Mouse (Mus musculus) erythroblast, adult 5-6 weeks (primary cell): Measurements from ENCODE around the gene Man2a2. TPM values are rescaled to one million over a fixed set of nuclear protein-coding genes. Genes with fewer than 3 reads are reported as not detected.

ENCODE experiments used
- ATAC-seq: replicated peaks from 2 replicates; pipeline ENCODE4 v1.8.0; 2016; ENCODE audit warnings: moderate number of reproducible peaks, mild to moderate bottlenecking, moderate TSS enrichment, inconsistent platforms; ENCODE audit not compliant: poor library complexity, low FRiP score, severe bottlenecking
- total RNA-seq, 2 experiments: library from RNA; stranded (forward) in 1 of 2; stranded (reverse) in 1 of 2; fragments of 150-400 nt in 1 of 2; fragments of 200-764, 138-1000 nt in 1 of 2; gene quantifications; 2 replicates each; pipeline versions ENCODE4 v1.2.3 to v1.2.4; 2015 to 2017; ENCODE audit warnings: low replicate concordance in 2 of 2

The Man2a2 gene
- 3.6 and 7.5 TPM in 2 replicates for total RNA-seq (2015; ENCODE audit: low replicate concordance)
- 4.5 and 6.6 TPM in 2 replicates for total RNA-seq (2017; ENCODE audit: low replicate concordance)

GRCm38 (mm10) chr7:80371041-80371751 lies at the start of gene Man2a2:
Gene Man2a2 (minus strand): TSS chr7:80371375.
- ATAC-seq: no peak

DNA sequence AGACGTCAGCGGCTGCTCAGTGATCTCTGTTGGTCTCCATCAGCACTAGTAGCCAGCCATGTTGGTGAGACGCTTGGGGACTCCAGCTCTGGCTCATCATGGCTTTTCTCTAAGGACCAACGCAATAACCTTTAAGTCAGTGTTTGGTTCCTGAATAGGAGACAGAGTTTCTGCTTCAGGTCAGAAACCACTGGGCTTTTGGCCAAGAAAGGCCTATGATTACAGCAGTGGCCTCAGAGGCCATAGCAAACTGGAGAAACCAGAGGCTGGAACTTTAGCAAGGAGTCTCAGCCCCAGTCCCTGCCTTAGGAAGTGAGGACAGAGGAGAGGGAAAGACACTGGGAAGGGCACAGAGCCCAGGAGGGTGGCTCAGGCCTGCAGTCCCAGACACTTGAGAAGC lies 49.4 kb upstream of the Man2a2 start:
- no peak for ATAC-seq

GRCm38 (mm10) chr7:80419278-80419677 lies 48.1 kb upstream of the Man2a2 start:
- no peak for ATAC-seq

DNA sequence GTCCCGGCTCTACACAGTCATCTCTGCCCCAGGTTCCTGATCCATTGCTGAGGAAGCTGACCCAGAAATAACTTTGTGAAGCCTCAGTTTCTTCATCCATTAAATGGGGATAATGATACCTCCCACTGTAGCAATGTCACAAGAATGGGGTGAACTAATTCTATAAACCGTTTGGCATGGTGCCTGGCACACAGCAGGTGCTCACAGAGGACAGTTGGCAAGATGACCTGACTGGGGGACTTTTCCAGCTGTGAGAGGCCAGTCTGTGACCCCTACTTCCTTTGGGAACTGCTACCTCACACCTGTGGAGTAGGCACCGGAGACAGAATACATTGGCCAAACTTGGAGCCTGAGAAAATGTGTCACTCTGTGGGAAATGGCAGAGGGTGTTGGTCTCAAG lies 46.9 kb upstream of the Man2a2 start:
- ATAC-seq: no peak

- no peak for ATAC-seq
Measured at GRCm38 (mm10) chr7:80417601-80418000, 46.4 kb upstream of the Man2a2 start.

DNA sequence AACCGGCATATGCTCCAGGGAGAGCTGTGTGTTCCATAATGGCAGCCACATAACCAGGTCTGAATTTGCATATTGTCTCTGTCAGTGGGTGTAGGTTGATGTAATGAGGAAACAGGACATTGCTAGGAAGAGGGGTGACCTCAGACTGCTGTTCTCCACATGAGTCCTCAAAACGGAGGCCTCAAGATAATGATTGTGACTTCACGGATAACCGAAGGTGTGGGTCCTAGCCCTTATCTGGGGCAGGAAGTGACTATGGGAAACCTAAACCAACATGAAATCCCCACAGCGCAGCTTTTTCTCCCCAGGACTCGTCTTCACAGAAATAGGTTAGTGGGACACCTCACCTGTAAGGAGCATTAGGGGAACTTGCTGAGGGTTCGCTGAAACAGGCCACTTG lies 45.8 kb upstream of the Man2a2 start:
- no peak for ATAC-seq

GRCm38 (mm10) chr7:80414303-80414855 lies 43.2 kb upstream of the Man2a2 start:
- ATAC-seq: no peak

GRCm38 (mm10) chr7:80413512-80414302 lies 42.5 kb upstream of the Man2a2 start:
- ATAC-seq: no peak

- ATAC-seq: no peak
Measured at GRCm38 (mm10) chr7:80412781-80413180, 41.6 kb upstream of the Man2a2 start.

- no peak for ATAC-seq
Measured at GRCm38 (mm10) chr7:80412279-80412678, 41.1 kb upstream of the Man2a2 start.

GRCm38 (mm10) chr7:80410380-80410779 lies 39.2 kb upstream of the Man2a2 start:
- no peak for ATAC-seq

DNA sequence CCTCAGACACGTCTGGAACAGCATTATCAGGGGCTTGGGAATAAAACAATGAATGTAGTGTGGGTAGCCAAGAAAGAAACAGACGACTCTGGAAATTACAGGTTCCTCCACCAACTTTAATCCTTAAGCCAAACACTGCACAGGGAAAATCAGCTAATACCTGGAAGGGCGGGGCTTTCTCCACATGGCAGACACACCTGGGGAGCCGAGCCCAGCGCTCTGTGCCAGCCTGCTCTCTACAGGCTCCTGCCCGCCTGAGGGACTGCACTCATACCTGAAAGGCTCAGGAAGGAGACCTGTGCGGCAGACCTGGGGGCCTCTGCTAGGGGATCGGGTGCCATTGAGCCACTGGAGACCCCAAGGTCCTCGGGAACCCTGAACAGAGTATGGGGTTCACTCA lies 36.5 kb upstream of the Man2a2 start:
- no peak for ATAC-seq

DNA sequence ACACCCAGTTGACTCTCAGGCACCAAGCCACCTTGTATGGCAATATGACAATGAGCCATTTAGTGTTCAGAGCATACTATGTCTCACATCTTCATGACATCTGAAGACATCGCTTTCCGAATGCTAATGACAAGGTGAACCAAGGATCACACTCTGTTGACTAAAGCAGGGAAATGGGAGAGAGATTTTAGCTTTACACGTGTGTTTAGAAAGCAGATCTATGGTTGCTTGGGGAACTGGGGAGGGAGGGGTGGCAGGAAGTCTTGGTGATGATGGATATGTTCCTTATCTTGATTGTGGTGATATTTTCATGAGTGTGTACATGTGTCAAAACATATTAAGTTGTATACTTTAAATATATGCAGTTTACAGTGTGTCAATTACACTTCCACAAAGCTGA lies 35.0 kb upstream of the Man2a2 start:
- no peak for ATAC-seq

DNA sequence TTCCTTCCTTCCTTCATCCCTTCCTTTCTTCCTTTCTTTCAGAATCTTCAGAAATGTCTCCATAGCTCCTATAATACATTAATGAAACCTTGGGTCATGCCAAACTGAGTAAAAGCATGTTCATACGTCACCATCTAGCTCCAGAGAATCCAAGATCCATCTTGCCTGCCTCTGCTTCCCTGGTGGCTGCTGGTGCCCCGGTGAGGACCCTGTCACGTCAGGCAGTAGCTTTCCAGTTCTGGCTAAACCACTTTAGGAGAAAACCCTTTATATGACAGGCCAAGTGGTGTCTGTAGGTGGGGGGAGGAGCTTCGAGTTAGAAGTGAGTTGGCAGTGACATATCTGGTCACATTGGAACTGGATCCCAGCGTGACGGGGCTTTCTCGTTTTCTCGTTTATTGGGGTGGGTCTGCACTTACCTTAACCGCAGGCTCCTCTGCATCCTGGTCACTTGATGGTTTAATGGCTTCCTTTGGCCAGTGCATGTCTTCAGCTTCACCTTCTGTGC lies 34.1 kb upstream of the Man2a2 start, which contains the start of gene Furin:
Furin (minus strand) TSS at position 249 of the 508 bp plus-strand sequence.
- ATAC-seq: no peak

- no peak for ATAC-seq
Measured at GRCm38 (mm10) chr7:80404101-80404894, 33.1 kb upstream of the Man2a2 start.

DNA sequence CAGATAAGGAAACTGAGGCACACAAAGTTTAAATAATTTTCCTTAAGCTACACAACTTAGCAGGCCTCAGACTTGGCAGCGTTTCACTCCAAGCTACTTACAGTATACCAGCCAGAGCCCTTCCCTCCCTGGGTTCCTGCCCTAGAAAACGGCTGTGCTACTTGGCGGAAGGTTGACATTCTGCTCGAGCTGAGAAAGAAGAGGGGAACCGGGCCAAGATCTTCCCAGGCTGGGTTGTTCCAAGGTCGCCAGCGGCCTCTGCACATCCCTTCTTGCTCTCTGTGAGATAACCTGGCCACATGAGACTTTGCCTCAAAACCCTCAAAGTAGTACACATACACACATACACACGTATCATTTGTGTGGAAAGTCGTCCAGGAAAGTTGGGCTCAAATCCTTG lies 32.4 kb upstream of the Man2a2 start:
- no peak for ATAC-seq

DNA sequence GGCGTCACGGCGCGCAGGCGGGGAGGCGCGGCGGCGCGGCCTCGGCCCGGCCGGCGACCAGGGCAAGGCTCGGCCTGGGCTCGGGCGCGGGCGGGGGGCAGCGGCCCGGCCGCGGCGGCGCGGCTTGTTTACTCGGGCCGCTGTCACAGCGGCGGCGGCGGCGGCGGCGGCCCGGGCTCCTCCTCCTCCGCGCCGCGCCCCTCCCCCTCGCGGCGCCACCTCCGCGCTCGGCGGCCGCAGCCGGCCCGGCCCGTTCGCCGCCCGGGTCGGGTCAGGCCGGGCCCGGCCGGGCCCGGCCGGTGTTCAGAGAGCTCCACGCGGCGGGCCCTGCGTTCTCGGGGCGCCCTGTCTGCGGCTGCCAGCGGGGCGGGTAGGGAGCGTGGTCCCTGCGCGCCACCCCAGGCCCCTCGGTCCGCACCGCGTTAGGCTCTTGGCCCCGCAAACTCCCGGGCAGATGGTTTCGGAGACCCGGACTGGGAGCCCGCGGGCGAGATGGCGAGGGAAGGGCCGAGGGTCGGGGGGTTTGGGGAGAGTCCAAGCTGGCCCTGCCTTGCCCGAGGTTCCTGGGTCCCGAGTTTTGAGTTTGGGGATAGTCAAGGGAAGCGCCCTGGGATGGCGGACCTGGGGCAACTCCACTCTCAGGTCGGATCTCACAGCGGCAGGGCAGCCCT lies 31.6 kb upstream of the Man2a2 start:
- peak; percentile 60 for ATAC-seq

DNA sequence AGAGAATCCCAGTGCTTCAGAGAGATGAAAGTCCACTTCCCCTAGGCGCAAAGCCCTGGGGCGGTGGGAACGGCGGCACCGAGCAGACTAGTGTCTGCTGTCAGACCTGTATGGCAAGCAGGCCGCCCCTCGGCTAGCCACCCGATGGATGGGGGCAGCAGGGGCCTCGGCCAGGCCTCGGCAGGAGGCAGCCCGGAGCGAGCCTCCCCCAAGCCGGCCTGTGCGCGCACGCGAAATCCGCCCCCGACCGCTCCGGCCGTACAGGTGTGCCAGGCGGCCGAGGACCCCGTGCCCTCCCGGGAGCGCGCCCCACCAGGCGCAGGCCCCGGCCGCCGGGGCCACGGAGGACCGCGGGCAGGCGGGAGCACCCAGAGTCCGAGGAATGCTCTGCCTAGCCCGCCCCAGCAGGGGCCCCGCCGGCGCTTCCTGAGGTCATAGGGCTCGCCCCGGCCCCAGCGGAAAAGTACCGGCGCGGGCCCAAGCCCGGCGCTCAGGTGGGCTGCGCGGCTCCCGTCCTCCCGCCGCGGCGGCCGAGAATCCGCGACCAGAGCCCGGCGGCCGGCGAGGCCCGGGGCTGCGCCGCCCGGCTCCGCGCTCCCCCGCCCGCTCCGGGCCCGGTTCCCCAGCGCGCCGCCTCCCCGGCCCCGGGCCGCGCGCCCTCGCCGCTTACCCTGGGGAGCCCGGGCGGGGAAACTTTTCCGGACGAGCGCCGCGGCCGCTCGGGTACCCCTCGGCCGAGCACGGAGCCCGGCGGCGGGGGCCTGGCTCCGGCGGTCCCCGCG lies 30.9 kb upstream of the Man2a2 start:
- ATAC-seq: peak; percentile 17
